Mouse (Mus musculus) activated CD4-positive, CD25-positive, alpha-beta regulatory T cell, adult 4 months (primary cell): Measurements from ENCODE around the gene C1ql4. TPM values are rescaled to one million over a fixed set of nuclear protein-coding genes. Genes with fewer than 3 reads are reported as not detected.
"Not testable (repeated sequence)": the region's sequence is repeated elsewhere in the genome, so short reads cannot be mapped to it uniquely, and the experiment has no call there.

Experiments
- ATAC-seq: one replicate; pipeline ENCODE4 v1.8.0; 2017
- polyA plus RNA-seq, 2 experiments: library from polyadenylated mRNA; unstranded; fragments of 100-300 nt; shearing (Covaris generic); gene quantifications; one replicate each; pipeline ENCODE4 v1.2.1; 2017

C1ql4 gene
- polyA plus RNA-seq, 2 experiments from 2014 or later = not detected

- ATAC-seq = no peak
These were observed 10.3 kb upstream of the C1ql4 start for GRCm38 (mm10) chr15:99097840-99098492.

- no peak for ATAC-seq
These were observed 9.3 kb upstream of the C1ql4 start for GRCm38 (mm10) chr15:99096831-99097500.

- ATAC-seq = no peak
These were observed 8.6 kb upstream of the C1ql4 start for GRCm38 (mm10) chr15:99096061-99096793.

- ATAC-seq = no peak
These were observed 7.7 kb upstream of the C1ql4 start for GRCm38 (mm10) chr15:99095356-99095755.

GRCm38 (mm10) chr15:99094631-99095270 is 7.1 kb upstream of the C1ql4 start:
- no peak for ATAC-seq

- no peak for ATAC-seq
These were observed 6.0 kb upstream of the C1ql4 start for GRCm38 (mm10) chr15:99093291-99094258.

GRCm38 (mm10) chr15:99092870-99093269 is 5.3 kb upstream of the C1ql4 start, which contains the start of gene Dnajc22:
Gene Dnajc22 (plus strand): TSS chr15:99093170.
- no peak for ATAC-seq

GRCm38 (mm10) chr15:99089069-99089468 is 1.5 kb upstream of the C1ql4 start:
- no peak for ATAC-seq

GRCm38 (mm10) chr15:99088292-99088691 is 675 bp upstream of the C1ql4 start:
- ATAC-seq = peak; percentile 93

- ATAC-seq = no peak
These were observed 1.6 kb downstream of the C1ql4 start for GRCm38 (mm10) chr15:99085997-99086396.

- no peak for ATAC-seq
These were observed 3.0 kb downstream of the C1ql4 start for GRCm38 (mm10) chr15:99084618-99085017.

- ATAC-seq = no peak
These were observed 3.6 kb downstream of the C1ql4 start for GRCm38 (mm10) chr15:99083867-99084557.

GRCm38 (mm10) chr15:99083258-99083657 is 4.4 kb downstream of the C1ql4 start:
- ATAC-seq = no peak

- ATAC-seq = no peak
These were observed 4.8 kb downstream of the C1ql4 start for GRCm38 (mm10) chr15:99082840-99083239.

- no peak for ATAC-seq
These were observed 5.3 kb downstream of the C1ql4 start for GRCm38 (mm10) chr15:99082322-99082721.

- no peak for ATAC-seq
These were observed 7.8 kb downstream of the C1ql4 start for GRCm38 (mm10) chr15:99079804-99080203.

- ATAC-seq = no peak
These were observed 9.3 kb downstream of the C1ql4 start for GRCm38 (mm10) chr15:99078181-99078910.

- not testable (repeated sequence) for ATAC-seq
These were observed 11.6 kb downstream of the C1ql4 start for GRCm38 (mm10) chr15:99076011-99076410.

- peak; percentile 98 for ATAC-seq
These were observed 12.8 kb downstream of the C1ql4 start for GRCm38 (mm10) chr15:99074600-99075333.
